Mouse (Mus musculus) central nervous system, embryonic 18 days (tissue): Measurements from ENCODE around the gene Gm10762. TPM values are rescaled to one million over a fixed set of nuclear protein-coding genes. Genes with fewer than 3 reads are reported as not detected.

Experiments
- polyA plus RNA-seq: library from polyadenylated mRNA; depleted of rRNA; stranded (reverse); fragments of >200 nt; gene quantifications from 2 replicates; pipeline ENCODE4 v1.2.3, GENCODE M21; 2012; rRNA removed

Gm10762 gene
- 13.8 and 14.7 TPM in 2 replicates for polyA plus RNA-seq

GRCm38 (mm10) chr2:128967661-128968441 lies at the start of gene Gm10762:
TSS of gene Gm10762 (minus strand) at chr2:128967725.

GRCm38 (mm10) chr2:128966641-128967580 lies 614 bp downstream of the Gm10762 start, which contains the start of gene Zc3h6:
TSS of gene Zc3h6 (plus strand) at chr2:128967402.

GRCm38 (mm10) chr2:128943538-128944528 lies 23.7 kb downstream of the Gm10762 start, which contains the start of gene Zc3h8:
TSS of gene Zc3h8 (minus strand) at chr2:128944077.

Other genes starting within 250 kb of the Gm10762 start
- gene Tmem87b, start 149.6 kb downstream of the Gm10762 start, polyA plus RNA-seq: 29.8 and 30.6 TPM in 2 replicates
- 2.0 and 2.2 TPM in 2 replicates for gene Fbln7, start 104.7 kb downstream of the Gm10762 start, polyA plus RNA-seq
- gene Zc3h8, start 23.6 kb downstream of the Gm10762 start, polyA plus RNA-seq: 11.5 and 12.4 TPM in 2 replicates
- 2.7 and 3.4 TPM in 2 replicates for gene Zc3h6, start 323 bp downstream of the Gm10762 start, polyA plus RNA-seq
- 0.43 and 0.57 TPM in 2 replicates for gene Vinac1, start 80.4 kb upstream of the Gm10762 start, polyA plus RNA-seq
- gene Ttl, start 98.2 kb upstream of the Gm10762 start, polyA plus RNA-seq: 38.2 and 40.5 TPM in 2 replicates
- gene Polr1b, start 133.3 kb upstream of the Gm10762 start, polyA plus RNA-seq: 29.6 and 33.1 TPM in 2 replicates
- gene Chchd5, start 162.0 kb upstream of the Gm10762 start, polyA plus RNA-seq: 18.9 and 19.0 TPM in 2 replicates
- gene Slc20a1, start 231.0 kb upstream of the Gm10762 start, polyA plus RNA-seq: 80.2 and 87.0 TPM in 2 replicates